Mouse (Mus musculus) thymus, adult 2 months (tissue): ENCODE measurements around the gene Hus1.

Experiments used
- CTCF ChIP-seq: fragments of 200-500 bp; IDR thresholded peaks from 2 replicates; pipeline ENCODE4 v1.5.1; 2012; ENCODE audit warnings: mild to moderate bottlenecking, control low read depth, low read length, moderate library complexity, borderline replicate concordance; ENCODE audit not compliant: control insufficient read depth, poor library complexity, insufficient read depth; ENCODE audit errors: extremely low read depth
- POLR2A ChIP-seq: fragments of 200-500 bp; IDR thresholded peaks from 2 replicates; pipeline ENCODE4 v1.6.1; 2012; ENCODE audit warnings: mild to moderate bottlenecking, low read length, control low read depth, moderate library complexity; ENCODE audit not compliant: control insufficient read depth, poor library complexity, insufficient read depth; ENCODE audit errors: extremely low read depth

DNA sequence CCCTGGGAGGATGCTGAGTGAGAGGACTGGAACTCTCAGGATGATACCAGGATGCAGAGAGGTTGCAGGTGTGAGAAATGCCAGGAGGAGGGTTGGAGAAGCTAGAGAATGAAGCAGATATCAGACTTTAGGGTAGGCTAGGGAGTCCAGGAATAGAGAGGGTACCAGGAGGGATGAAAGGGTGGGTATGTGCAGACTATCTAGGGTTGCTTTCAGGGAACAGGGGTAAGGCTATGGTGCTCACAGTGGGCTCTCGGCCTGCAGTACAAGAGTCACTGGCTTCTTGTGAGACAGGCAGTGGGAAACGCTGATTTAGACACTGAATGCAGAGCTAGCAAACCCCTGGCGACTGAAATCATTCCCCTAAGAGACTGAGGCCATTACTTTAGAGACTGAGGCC, 37.8 kb downstream of the Hus1 start, which contains the start of gene Pkd1l1:
- TF ChIP-seq CTCF = no peak
- no peak for TF ChIP-seq POLR2A
